Mouse (Mus musculus): ENCODE data around the gene Slc25a26.

DNA sequence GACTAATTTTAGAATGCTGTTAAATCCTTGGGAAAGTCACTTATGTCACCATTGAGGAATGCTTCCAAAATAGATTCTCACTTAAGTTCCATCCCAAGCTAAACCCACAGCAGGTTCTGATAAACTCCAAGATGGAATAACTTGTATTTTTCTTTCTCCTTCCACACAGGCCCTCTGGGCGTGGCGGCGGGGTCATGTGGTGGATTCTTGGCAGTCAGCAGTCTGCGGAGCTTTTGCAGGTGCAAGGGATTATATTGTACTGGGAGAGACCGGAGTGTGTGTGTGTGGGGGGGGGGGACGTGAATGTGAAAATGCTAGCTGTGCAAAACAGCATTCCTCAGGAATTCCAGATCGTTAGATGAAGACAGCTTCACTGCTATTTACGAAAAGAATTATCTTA lies 92.1 kb downstream of the Slc25a26 start:
- TF ChIP-seq POLR2A (IDR thresholded peaks at IDR 0.05; ENCODE audit: control insufficient read depth, extremely low read depth, insufficient read depth, low read length, poor library complexity) (no peak), CTCF (IDR thresholded peaks at IDR 0.05; ENCODE audit: borderline replicate concordance, control insufficient read depth, extremely low read depth, insufficient read depth, low read length, poor library complexity) (no peak)

All from thymus, adult 2 months (tissue).